Mouse (Mus musculus): ENCODE data around the gene Car1.
"Not testable (repeated sequence)": the region's sequence is repeated elsewhere in the genome, so short reads cannot be mapped to it uniquely, and the experiment has no call there.

The Car1 gene

DNA sequence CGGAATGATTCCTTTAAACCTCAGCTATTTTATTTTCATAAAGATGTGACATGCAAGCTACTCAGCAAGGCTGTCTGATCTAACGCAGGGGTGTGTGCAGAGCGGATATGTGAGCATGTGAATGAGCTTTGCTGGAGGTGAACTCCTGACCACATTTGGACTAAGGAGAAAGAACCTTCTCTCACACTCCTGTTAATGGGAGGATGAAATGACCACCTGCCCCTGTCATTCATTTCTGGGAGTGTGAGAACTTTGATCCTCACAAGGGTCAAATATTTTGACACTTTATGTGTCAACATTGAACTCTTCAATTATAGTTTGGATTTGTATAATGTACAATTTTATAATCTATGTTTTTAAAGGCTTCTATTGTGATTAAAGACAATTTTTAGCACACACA is 25.8 kb downstream of the Car1 start:
- DNase-seq: not testable (repeated sequence)

DNA sequence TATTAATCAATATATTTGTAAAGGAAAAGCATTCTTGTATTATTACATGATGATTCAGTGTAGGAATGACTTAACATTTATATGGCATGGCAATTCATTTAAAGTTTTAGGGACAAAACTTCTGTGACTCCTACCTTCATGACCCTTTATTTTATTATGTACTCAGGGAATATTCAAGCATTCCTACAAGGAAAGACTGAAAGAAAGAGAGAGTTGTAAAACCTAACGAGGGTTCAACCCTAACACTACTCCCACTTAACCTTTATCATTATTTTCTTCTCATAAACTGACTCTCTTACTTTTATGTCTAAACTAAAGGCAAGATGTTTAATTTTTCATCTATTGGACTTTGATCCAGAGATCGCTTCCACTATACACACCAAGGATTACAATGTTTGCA is 28.0 kb downstream of the Car1 start:
- no peak for DNase-seq

DNA sequence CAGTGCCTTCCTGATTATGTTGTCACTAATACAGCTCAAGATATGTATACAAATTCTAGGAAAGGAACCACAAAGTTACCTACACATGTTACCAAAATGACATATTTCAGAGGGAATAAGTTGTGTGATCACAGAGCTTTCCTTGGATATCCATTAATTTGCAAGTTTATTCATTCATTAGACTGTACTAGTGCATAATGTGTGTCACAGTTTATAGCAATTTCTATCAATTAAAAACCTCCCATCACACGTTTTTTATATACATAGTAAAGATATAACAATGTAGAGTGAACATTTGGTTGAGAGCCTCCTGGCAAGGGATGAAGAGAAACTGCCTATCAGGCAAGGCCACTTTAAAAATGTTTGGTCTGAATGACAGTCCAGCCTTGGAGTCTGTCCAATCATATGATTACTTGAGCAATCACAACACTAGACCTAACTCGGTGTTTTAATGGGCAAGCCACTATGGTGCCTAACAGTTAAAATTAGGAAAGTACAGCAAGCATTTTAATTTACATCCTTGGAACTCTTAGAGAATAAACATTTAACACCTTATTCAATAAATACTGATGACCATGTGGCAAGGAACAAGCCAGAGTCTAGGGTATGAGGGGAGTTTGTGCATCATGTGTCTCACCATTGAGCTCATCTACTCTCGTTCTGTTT is 31.5 kb downstream of the Car1 start:
- not testable (repeated sequence) for DNase-seq

DNA sequence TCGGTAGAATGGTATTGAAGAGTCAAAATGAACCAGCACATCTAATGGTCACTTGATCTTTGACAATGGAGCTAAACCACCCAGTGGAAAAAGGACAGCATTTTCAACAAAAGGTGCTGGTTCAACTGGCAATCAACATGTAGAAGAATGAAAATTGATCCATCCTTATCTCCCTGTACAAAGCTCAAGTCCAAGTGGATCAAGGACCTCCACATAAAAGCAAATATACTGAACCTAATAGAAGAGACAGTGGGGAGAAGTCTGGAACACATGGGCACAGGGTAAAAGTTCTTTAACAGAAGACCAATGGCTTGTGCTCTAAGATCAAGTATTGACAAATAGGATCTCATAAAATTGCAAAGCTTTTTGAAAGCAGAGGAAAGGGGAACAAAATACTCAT is 33.6 kb downstream of the Car1 start:
- not testable (repeated sequence) for DNase-seq

DNA sequence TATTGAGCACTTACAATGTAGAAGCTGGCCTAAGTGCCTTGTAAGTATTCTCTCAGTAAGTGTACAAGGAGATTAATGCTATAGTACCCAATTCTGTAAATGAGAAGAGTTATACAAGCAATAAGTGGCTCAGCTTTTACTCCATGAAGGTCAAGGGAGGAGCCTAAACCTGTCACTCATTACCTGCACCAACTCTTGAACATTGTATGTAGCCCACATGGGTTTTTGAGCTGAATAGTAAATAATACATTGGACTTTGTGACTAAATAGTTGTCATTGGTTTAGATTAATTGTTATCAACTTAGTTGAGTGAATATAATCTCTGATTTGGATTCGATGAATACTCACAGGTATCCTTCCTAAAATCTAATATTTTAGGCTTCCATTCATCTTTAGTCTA is 35.7 kb downstream of the Car1 start:
- DNase-seq: not testable (repeated sequence)

DNA sequence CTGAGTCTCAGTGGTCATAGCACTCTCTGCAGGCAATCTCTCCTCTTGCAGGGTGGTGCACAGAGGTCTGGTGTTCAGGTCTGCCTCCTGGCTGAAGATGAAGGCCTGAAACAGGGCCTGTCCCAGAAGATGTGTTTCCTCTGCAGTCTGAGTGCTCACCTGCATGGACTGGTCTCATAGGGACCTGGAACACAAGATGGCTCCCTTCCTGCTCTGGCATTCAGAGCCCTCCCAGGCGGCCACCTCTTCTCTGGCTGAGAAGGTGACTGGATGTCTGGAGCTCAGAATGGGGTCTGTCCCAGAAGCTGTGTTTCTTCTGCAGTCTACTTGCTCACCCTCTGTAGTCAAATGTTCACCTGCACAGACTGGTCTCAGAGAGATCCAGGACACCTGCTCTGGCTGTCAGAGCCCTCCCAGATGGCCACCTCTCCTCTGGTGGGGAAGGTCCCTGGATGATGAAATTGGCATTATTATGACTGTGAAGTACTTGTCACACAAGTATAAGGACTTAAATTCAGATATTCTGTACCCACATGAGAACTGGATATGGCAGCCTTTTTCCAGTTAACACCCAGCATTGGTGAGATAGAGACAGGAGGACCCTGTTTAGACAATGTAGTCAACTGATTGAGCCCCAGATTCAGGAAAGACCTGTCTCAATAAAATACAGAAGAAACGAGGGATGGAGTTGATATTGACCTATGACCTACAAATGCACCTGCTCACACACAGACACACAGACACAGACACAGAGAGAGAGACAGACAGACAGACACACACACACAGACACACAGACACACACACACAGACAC is 43.2 kb downstream of the Car1 start:
- no peak for DNase-seq

DNA sequence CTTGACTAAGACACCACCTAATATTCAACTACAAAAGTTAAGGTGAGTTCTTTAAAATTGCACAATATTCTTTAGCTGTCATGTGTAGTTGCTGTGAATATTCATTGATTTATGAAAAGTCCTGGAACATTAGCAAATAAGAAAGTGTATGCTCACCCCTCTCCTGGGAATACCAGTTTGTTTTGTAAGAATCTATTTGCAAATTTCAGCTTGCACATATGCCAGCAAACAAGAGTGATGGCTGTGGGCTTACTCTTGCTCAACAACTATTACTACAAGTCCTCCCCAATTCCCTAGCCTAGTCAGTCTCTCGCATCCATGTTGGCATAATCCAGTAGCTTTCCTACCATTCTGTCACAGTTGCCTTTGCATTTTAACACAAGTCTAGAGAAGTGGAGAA is 52.5 kb downstream of the Car1 start:
- no peak for DNase-seq

DNA sequence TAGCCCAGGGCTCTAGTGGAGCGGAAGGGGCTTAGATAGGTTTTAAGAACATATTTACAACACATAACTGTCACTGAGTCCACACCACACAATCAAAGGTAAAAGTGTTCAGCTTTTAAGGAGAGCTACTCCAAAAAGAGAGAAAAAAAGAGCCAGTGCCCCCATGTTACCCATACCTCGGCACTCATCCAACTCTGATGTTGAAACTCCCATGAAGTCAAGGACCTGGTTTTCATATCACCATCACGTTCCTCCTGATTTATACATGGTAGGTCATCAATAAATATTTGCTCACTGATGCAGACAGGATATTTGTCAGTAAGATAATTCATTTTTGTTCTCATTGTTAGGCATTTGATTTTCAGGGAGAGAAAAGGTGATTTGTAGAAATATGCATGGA is 62.1 kb downstream of the Car1 start:
- DNase-seq: no peak

DNA sequence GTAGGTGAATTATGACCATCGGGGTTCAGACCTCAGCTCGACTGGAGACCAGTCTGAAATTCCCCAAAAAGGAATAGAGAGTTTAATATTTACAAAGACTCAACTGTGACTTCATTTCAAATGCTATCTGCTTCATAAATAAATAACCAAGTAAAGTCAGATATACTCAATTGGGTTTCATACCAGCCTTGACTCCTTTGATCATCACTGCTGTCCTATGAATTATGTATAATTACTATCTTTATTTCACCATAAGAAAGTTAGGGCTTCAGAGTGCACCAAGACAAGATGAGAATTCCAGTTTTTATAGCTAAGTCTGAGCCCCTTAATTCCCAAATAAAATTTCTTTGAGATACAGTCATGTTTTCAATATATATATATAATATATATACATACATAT is 69.9 kb downstream of the Car1 start:
- no peak for DNase-seq

DNA sequence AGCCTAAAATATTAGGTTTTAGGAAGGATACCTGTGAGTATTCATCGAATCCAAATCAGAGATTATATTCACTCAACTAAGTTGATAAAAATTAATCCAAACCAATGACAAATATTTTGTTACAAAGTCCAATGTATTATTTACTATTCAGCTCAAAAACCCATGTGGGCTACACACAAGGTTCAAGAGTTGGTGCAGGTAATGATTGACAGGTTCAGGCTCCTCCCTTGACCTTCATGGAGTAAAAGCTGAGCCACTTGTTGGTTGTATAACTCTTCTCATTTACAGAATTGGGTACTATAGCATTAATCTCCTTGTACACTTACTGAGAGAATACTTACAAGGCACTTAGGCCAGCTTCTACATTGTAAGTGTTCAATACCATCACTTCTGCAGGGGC is 80.7 kb downstream of the Car1 start:
- not testable (repeated sequence) for DNase-seq

DNA sequence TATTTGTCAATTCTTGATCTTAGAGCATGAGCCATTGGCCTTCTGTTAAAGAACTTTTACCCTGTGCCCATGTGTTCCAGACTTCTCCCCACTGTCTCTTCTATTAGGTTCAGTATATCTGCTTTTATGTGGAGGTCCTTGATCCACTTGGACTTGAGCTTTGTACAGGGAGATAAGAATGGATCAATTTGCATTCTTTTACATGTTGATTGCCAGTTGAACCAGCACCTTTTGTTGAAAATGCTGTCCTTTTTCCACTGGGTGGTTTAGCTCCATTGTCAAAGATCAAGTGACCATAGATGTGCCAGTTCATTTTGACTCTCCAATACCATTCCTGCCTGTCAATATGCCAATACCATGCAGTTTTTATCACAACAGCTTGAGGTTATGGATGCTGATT is 82.7 kb downstream of the Car1 start:
- not testable (repeated sequence) for DNase-seq
